Mouse (Mus musculus) heart, embryonic 12.5 days (tissue): Measurements from ENCODE around the gene Foxp1. TPM values are rescaled to one million over a fixed set of nuclear protein-coding genes. Genes with fewer than 3 reads are reported as not detected.

ENCODE experiments used
- ATAC-seq: fragments of 200-750 bp; cut with Nextera tagmentation; 2 replicates; pipeline ENCODE4 v1.8.0; 2017; ENCODE audit warnings: moderate TSS enrichment, moderate library complexity; ENCODE audit not compliant: insufficient number of reproducible peaks, low FRiP score
- H3K27ac ChIP-seq: fragments of 300-500 bp; sonication (generic); 2 replicates; pipeline ENCODE4 v1.5.1; 2016; ENCODE audit warnings: mild to moderate bottlenecking, moderate library complexity; ENCODE audit not compliant: poor library complexity, severe bottlenecking
- H3K27me3 ChIP-seq: fragments of 300-500 bp; sonication (generic); replicated peaks from 2 replicates; pipeline ENCODE4 v1.6.1; 2016; ENCODE audit warnings: mild to moderate bottlenecking, moderate library complexity
- H3K36me3 ChIP-seq: fragments of 300-500 bp; sonication (generic); 2 replicates; pipeline ENCODE4 v1.6.1; 2016; ENCODE audit warnings: mild to moderate bottlenecking, moderate library complexity
- H3K4me1 ChIP-seq: fragments of 300-500 bp; sonication (generic); replicated peaks from 2 replicates; pipeline ENCODE4 v1.6.1; 2016; ENCODE audit warnings: mild to moderate bottlenecking
- H3K4me2 ChIP-seq: fragments of 300-500 bp; sonication (generic); 2 replicates; pipeline ENCODE4 v1.6.1; 2016; ENCODE audit warnings: mild to moderate bottlenecking, moderate library complexity
- H3K4me3 ChIP-seq: fragments of 300-500 bp; sonication (generic); 2 replicates; pipeline ENCODE4 v1.5.1; 2016; ENCODE audit warnings: mild to moderate bottlenecking
- H3K9ac ChIP-seq: fragments of 300-500 bp; sonication (generic); 2 replicates; pipeline ENCODE4 v1.6.1; 2016; ENCODE audit warnings: mild to moderate bottlenecking, moderate library complexity
- H3K9me3 ChIP-seq: fragments of 300-500 bp; sonication (generic); replicated peaks from 2 replicates; pipeline ENCODE4 v1.6.1; 2016; ENCODE audit warnings: mild to moderate bottlenecking, moderate library complexity
- WGBS: fragments of 180-500 bp; shearing (Covaris S2); methylation state at CpG from one replicate; pipeline ENCODE4 v1.1.7; 2016; 5-methylcytosine and 5-hydroxymethylcytosine counted together
- polyA plus RNA-seq: library from polyadenylated mRNA; unstranded; fragments of >200 nt; fragmentation: Nextera tagmentation; extraction: Ambion mirVana; gene quantifications from 2 replicates; pipeline ENCODE4 v1.2.1, GENCODE M21; 2016

Foxp1 gene
- polyA plus RNA-seq, 1 experiment from 2014 or later, result 91.1 TPM

- H3K27me3 ChIP-seq, result no peaks in the 10 kb centered on the region
- H3K4me3 ChIP-seq, result no peak overlapping the region
- WGBS, result 36% methylated on average over 4 of the region's 4 CpGs
- H3K4me1 ChIP-seq, result peaks cover 47% of the 10 kb centered on the region
- H3K27ac ChIP-seq, result no peak overlapping the region
- no peak for ATAC-seq
- no peaks in the 10 kb centered on the region for H3K9me3 ChIP-seq
- no peaks in the 10 kb centered on the region for H3K36me3 ChIP-seq
- no peak overlapping the region for H3K4me2 ChIP-seq
- H3K9ac ChIP-seq, result no peak overlapping the region
These were observed 333.9 kb downstream of the Foxp1 start for GRCm38 (mm10) chr6:99188366-99189216.

DNA sequence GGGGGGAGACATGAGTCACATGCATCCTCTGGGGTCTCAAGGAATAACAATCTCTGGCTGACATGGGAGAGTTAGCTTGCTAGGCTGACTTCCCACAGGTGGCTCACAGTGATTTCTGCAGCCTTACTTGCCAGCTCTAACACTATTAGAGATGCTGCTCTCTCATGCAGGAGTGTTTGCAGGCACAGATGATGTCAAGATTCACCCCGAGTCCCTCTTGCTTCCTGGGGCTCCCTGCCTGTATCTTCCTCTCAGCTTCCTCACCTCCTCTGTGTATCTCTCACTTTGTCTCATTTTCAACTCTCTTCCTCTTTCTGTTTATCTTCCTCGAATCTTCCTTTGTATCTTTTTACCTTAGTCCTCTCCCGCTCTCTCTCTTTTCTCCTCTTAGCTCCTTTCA is 334.6 kb downstream of the Foxp1 start:
- Histone ChIP-seq H3K4me3 (no peak overlapping the region), H3K9me3 (no peaks in the 10 kb centered on the region), H3K4me1 (peaks cover 43% of the 10 kb centered on the region), H3K27ac (no peak overlapping the region), H3K36me3 (no peaks in the 10 kb centered on the region), H3K27me3 (no peaks in the 10 kb centered on the region), H3K9ac (no peak overlapping the region), H3K4me2 (no peak overlapping the region)
- 70% methylated on average over 3 of the region's 3 CpGs for WGBS
- ATAC-seq, result no peak

DNA sequence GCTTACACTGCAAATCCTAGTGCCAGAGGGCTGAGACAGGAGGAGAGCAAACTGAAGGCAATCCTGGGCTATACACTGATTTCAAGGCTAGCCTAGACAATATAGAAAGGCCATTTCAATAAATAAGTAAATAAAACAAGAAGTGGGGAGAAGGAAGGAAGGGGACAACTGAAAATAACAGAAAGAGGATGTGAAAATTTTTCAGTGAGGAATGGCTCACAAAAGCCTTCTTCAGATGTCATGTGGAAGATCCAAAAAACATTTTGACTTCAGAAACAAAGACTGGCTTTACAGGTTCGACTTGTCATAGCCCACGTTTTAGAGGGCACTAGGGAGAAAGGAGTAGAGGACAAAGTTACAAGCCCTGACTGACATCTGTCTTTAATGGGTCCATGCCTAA is 335.1 kb downstream of the Foxp1 start:
- H3K27ac ChIP-seq, result 0 out of 2 replicates have a peak overlapping the region, but pooled peaks have one; percentile 53
- H3K27me3 ChIP-seq, result no peaks in the 10 kb centered on the region
- peaks cover 40% of the 10 kb centered on the region for H3K4me1 ChIP-seq
- H3K4me2 ChIP-seq, result no peak overlapping the region
- H3K4me3 ChIP-seq, result no peak overlapping the region
- H3K9ac ChIP-seq, result no peak overlapping the region
- no peaks in the 10 kb centered on the region for H3K9me3 ChIP-seq
- 78% methylated on average over 2 of the region's 2 CpGs for WGBS
- H3K36me3 ChIP-seq, result no peaks in the 10 kb centered on the region
- no peak for ATAC-seq

DNA sequence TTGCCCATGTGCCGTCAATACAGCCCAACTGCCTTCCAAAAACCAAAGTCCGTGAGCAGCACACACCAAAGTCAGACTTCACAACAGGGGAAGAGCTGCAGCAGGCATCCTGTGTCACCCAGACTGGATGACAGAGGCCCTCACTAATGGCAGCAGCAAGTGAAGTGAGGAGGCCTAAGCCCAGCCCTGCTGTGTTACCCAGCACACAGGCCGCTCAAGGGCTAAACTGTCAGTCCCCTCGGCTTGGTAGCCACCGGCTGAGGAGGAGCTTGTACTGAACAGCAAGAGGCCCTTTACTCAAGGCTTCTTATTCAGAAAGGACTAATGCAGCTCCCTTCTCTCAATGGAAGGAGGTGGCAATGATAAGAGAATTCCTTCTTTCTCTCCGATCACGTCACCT is 336.0 kb downstream of the Foxp1 start:
- no peak overlapping the region for H3K4me2 ChIP-seq
- peaks cover 31% of the 10 kb centered on the region for H3K4me1 ChIP-seq
- peak overlapping the region; percentile 53 for H3K27ac ChIP-seq
- no peak overlapping the region; the same call in 1 of the 2 replicates for H3K9ac ChIP-seq
- H3K9me3 ChIP-seq, result no peaks in the 10 kb centered on the region
- H3K36me3 ChIP-seq, result no peaks in the 10 kb centered on the region
- peak; percentile 61; the same call in 1 of the 2 replicates for ATAC-seq
- H3K4me3 ChIP-seq, result no peak overlapping the region
- H3K27me3 ChIP-seq, result no peaks in the 10 kb centered on the region
- WGBS, result 35% methylated on average over 7 of the region's 7 CpGs

- H3K36me3 ChIP-seq, result no peaks in the 10 kb centered on the region
- no peaks in the 10 kb centered on the region for H3K9me3 ChIP-seq
- H3K4me2 ChIP-seq, result no peak overlapping the region
- H3K4me1 ChIP-seq, result peaks cover 25% of the 10 kb centered on the region
- WGBS, result 64% methylated on average over 2 of the region's 2 CpGs
- no peak for ATAC-seq
- H3K9ac ChIP-seq, result no peak overlapping the region
- no peak overlapping the region for H3K27ac ChIP-seq
- no peak overlapping the region for H3K4me3 ChIP-seq
- H3K27me3 ChIP-seq, result no peaks in the 10 kb centered on the region
These were observed 336.7 kb downstream of the Foxp1 start for GRCm38 (mm10) chr6:99185797-99186196.

GRCm38 (mm10) chr6:99184051-99184450 is 338.5 kb downstream of the Foxp1 start:
- H3K4me2 ChIP-seq, result no peak overlapping the region
- WGBS, result 85% methylated on average over 5 of the region's 5 CpGs
- ATAC-seq, result no peak

DNA sequence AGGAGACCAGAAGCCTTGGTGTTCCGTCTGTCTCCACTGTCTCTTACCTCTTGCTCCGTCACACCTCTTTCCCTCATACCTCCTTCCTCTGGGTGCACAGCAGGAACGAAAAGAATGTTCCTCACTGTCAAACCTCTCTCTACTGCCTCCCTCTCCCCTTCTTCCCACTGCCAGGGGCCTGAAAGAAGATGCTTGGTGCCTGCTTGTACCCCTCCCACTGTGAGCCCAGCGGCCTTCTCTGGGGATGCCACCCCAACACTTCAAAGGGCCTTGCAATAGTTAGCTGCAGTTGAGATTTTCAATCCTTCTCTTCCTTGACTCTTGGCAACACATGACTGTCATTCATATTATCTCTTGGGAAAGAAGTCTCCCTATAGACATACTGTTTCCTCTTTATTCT is 339.7 kb downstream of the Foxp1 start:
- 76% methylated on average over 4 of the region's 4 CpGs for WGBS
- Histone ChIP-seq H3K27me3 (no peaks in the 10 kb centered on the region), H3K4me3 (no peak overlapping the region), H3K4me1 (peaks cover 18% of the 10 kb centered on the region), H3K9ac (no peak overlapping the region), H3K4me2 (no peak overlapping the region), H3K9me3 (no peaks in the 10 kb centered on the region), H3K36me3 (no peaks in the 10 kb centered on the region), H3K27ac (no peak overlapping the region)
- ATAC-seq, result no peak

More at GRCm38 (mm10) chr6:99184051-99184450, 338.5 kb downstream of the Foxp1 start:
- Histone ChIP-seq H3K9me3 (no peaks in the 10 kb centered on the region), H3K9ac (no peak overlapping the region), H3K36me3 (no peaks in the 10 kb centered on the region), H3K27ac (no peak overlapping the region), H3K27me3 (no peaks in the 10 kb centered on the region), H3K4me3 (no peak overlapping the region), H3K4me1 (peaks cover 25% of the 10 kb centered on the region)

- Histone ChIP-seq H3K9me3 (no peaks in the 10 kb centered on the region), H3K4me2 (no peak overlapping the region), H3K4me3 (no peak overlapping the region), H3K27ac (no peak overlapping the region), H3K9ac (no peak overlapping the region), H3K36me3 (no peaks in the 10 kb centered on the region), H3K4me1 (peaks cover 53% of the 10 kb centered on the region), H3K27me3 (no peaks in the 10 kb centered on the region)
- no peak for ATAC-seq
- 77% methylated on average over 3 of the region's 3 CpGs for WGBS
These were observed 346.3 kb downstream of the Foxp1 start for GRCm38 (mm10) chr6:99176216-99176615.

DNA sequence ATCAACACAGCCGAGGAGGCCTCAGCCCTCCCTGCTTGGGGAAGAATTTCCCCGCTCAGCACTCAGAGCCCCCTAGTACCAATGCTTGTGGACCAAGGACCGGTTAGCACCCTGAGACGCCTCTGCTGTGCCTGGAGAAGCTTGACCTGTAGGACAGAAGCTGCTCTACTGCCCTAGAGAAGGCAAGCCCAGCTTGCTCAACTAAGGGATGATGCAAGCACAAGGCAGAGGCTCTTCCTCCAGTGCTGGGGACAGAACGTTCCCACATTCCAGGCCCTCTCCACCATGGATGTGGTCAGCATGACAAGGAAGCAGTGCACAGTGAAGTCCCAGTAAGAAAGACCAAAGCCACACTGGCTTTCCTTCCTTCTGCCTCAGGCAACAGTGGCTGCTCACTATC is 347.1 kb downstream of the Foxp1 start:
- Histone ChIP-seq H3K9me3 (no peaks in the 10 kb centered on the region), H3K9ac (no peak overlapping the region; the same call in 1 of the 2 replicates), H3K27ac (peak overlapping the region; percentile 45; the same call in 1 of the 2 replicates), H3K4me1 (peaks cover 53% of the 10 kb centered on the region), H3K4me2 (no peak overlapping the region), H3K4me3 (no peak overlapping the region), H3K27me3 (no peaks in the 10 kb centered on the region), H3K36me3 (no peaks in the 10 kb centered on the region)
- WGBS, result 19% methylated on average over 5 of the region's 5 CpGs
- ATAC-seq, result peak; percentile 36; the same call in 1 of the 2 replicates

- peak overlapping the region; percentile 65 for H3K27ac ChIP-seq
- WGBS, result 56% methylated on average over 2 of the region's 2 CpGs
These were observed 348.7 kb downstream of the Foxp1 start for GRCm38 (mm10) chr6:99173902-99174210.

DNA sequence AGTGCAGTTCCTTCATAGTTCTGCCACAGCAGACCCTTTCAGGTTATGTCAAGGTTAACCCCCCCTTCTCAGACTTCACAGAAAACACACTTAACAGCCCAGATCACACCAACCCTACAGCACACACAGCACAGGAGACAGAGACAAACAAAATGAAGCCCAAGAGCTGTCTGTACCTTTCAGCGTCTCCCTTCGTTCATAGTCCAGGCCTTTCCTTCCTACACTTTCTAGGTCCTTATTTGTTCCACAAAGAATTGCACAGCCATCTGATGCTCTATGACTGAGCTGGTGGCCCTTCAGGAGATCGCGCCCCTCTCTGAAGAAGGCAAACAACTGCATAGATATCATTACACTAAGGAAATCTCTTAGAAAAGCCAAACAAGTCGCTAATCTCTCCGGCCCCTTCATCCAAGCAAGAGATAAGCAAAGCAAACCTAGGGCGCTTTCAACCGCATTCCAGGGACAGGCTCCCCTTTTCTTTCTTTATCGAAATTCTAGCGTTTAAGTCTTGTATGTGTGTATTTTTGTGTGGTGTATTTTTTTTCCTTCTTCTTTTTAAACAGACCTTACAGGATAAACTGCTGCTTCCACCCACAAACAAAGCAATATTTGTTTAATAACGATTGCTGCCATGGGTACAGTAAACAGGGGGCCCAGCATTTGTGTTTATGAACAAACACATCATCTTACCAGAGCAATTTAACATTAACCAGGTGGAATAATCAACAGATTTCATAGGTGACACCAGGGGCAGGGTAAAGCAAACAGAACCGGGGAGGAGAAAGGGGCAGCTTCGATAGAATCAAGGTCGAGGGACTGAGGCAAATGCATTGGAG is 349.2 kb downstream of the Foxp1 start:
- H3K4me2 ChIP-seq, result peak overlapping the region; percentile 50

More at GRCm38 (mm10) chr6:99173902-99174210, 348.7 kb downstream of the Foxp1 start:
- no peak for ATAC-seq
- H3K4me1 ChIP-seq, result peaks cover 53% of the 10 kb centered on the region
- H3K4me3 ChIP-seq, result no peak overlapping the region
- H3K4me2 ChIP-seq, result peak overlapping the region; percentile 50; the same call in 1 of the 2 replicates
- H3K9ac ChIP-seq, result no peak overlapping the region
- H3K27me3 ChIP-seq, result no peaks in the 10 kb centered on the region
- no peaks in the 10 kb centered on the region for H3K9me3 ChIP-seq
- H3K36me3 ChIP-seq, result no peaks in the 10 kb centered on the region

More for the DNA sequence above, 349.2 kb downstream of the Foxp1 start:
- Histone ChIP-seq H3K4me1 (peaks cover 49% of the 10 kb centered on the region), H3K9ac (no peak overlapping the region), H3K27me3 (no peaks in the 10 kb centered on the region), H3K27ac (peak overlapping the region; percentile 65), H3K9me3 (no peaks in the 10 kb centered on the region), H3K4me3 (peak overlapping the region; percentile 1; the same call in 1 of the 2 replicates), H3K36me3 (no peaks in the 10 kb centered on the region)
- no peak for ATAC-seq
- WGBS, result 15% methylated on average over 14 of the region's 14 CpGs
